Mouse (Mus musculus) urinary bladder, postnatal 10 days (tissue): ENCODE measurements around the gene Ralgds.

Source experiments
- DNase-seq: peaks from one replicate; pipeline ENCODE4 v3.0.0; 2022; ENCODE audit warnings: low spot score

Ralgds gene

DNA sequence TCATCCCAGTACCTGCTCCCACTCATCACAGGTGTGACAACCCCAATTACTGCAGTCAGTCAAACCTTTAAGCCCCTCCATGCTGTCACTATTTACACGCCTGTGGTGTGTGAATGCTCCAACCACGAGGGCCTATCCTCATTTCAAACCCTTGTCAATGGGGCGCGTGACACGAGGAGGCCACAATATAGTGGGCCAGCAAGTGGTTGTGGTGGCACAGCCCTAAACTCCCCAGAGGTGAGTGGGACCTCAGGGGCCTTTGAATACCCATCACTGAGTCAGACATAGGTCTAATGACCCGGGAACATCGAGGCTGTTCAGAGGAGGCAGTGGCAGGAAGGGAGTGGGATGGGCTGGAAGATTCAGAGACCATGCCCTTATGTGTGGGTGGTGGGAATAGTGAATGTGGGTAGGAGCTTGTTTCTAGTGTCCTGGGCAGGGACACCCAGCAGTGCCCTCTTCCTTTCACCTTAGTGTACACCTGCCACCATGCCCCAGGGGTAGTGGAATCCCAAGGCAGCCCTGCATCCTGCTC lies 21.0 kb downstream of the Ralgds start:
- no peak for DNase-seq

DNA sequence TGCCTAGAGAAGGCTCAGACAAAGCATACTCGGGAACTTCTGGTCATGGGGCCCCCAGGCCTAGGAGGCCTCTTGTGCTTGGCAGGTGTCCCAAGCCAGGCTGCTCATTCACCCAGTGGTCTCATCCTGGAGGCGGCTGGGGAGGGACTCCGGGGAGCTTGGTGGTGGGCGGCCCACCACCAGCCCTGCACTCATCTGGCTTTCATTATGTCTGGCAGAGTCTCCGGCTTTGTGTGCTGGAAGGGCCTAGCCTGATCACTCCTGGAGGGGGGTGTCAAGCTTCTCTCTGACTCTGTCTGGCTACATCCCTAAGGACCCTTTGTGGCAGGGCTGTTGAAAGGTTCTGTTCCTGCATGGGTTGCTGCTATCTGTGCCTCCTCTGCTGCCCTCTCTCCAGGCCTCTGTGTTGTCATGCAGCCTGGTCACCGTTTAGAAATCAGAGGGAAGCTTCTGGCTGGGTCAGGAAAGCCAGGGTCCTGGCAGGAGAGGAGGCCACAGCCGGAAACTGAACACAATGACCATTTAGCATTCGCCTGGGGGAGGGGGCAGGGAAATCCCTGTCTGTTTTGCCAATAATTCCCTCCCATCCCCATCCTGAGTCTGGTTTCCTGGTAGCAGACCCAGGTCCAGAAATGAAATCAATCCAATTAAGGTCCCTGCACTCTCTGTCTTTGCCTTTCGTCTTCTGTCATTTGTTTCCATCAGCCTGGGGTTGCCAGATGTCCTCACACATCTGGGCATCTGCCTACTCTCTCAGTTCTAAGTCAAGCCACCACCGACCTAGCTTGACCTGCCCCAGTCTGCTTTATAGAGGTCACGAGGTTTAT lies 21.7 kb downstream of the Ralgds start:
- no peak for DNase-seq

DNA sequence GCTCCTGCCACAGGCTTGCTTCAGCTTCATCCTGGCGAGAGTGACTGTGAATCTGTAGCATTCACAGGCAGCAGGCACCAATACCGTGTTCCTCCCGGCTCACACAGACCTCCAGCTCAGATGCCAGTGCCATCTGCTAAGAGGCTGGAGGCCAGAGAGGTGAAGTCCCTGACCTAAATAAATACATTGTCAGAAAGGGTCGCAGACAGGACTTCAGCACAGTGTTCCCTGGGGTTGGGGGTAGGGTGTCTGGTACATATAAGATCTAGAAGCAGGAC lies 22.3 kb downstream of the Ralgds start:
- DNase-seq = no peak

DNA sequence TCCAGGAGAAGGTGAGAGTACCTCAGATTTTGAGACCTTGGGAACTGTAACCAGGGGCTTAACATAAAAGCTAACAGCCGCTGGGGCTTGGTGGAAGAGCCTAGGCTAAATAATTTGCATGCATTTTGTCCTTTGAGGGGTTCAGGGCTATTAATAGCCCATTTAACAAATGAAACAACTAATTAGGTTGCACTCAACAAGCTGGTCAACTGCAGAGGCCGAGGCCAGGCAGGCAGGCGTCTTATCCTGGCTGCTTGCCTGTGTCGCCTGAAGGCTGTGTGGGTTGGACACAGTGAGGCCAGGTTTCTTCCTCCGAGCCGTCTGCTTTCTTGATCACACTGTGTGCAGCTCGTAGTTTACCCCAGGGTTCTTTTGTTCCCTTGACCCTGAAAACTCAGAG lies 22.7 kb downstream of the Ralgds start:
- no peak for DNase-seq

DNA sequence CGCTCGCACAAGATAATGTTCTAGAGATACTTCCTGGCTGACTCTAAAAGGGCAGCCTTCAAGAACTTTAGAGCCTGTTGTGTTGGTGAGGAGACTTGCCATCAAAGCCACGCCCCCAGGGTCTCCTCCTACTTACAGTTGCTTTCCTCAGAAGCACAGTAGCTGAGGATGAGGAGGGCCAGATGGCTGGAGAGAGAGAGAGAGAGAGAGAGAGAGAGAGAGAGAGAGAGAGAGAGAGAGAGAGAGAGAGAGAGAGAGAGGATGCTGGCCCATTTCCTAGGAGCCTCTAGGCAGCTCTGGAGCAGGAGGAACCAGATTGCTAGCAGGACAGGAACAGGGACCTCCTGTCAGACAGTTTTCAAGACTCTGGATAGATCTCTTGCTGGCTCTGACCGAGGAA lies 23.2 kb downstream of the Ralgds start:
- DNase-seq = no peak

DNA sequence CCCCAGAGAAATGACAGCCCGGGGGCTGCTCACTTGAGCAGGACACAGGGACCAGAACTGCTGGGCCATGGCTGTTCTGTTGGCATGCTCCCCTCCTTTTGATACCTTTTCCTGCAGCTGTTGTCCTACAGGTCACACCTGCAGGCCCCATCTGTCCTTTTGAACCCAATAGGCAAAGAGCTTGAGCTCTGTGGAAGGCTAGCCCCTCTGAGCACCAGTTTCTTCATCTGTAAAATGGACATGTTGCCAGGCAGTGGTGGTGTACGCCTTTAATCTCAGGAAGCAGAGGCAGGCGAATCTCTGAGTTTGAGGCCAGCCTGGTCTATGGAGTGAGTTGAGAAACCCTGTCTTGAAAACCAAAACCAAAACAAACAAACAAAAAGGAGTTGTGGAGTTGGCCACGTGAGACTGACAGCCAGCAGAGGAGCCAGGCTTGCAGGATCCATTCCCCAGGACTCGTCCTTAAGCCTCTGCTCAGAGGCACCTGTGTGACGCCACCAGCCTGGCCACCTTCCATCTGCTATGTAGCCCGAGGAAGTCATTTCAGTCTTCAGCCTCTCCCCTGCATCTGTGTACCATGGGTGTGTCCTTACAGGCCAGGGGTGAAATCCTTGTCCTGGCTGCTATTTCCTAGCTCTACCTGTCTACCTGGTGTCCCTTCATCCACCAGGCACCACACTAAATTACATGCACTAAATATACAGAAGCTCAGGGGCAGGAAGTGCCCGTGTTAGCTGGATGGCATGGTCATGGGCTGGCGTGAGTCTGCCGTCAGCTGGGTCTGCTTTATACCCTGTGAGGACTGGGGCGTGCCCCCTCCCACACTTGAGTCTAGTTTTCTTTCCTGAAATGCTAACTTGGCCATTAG lies 24.1 kb downstream of the Ralgds start:
- no peak for DNase-seq

DNA sequence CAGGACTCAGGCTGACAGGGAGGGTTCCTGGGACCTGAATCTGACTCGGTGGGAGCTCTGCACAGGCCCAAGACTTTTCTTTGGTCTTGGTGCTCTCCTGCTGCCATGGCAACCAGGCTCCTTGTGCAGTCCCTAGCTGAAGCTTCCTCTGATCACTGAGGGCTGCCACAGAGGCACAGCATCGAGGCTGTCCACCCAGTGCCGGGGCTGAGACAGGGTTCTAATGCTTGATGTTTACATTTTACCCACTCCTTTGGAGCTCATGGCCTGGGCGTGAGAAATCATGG lies 24.7 kb downstream of the Ralgds start:
- no peak for DNase-seq

DNA sequence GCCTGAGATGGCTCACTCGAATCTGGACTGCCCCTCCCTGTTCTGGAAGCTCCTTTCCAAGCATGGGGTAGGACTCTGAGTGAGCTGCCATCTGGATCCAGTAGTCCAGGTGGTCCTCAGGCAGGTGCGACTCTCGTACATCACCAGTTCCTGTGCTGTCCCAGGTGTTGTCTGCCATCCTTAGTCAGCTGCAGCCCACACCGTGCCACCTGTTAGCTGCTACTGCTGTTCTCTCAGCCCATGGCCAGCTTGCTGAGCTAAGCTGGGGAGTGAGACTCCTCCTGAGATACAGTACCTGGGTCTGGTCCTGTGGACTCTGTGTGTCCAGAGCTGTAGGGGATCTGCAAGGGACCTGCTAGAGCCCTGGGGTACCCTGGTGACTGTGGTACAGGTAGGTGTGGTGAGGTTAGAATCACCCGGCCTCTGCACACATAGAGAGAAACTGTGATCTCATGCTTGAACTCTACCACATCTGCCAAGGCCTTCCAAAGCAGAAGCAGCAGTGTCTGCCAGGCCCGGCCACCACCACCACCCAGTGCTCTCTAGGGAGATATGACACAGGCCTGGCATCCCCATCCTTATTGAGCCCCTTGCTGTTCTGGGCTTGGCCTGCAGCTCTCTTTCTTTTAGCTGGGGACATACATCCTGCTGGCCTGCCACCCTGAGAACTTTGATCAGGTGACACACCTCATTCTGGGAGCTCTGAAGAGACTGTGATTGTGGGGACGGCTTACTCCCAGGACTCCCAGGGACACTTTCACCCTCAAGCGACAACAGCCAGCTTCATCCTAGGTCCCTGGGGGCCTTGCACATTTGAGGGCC lies 25.3 kb downstream of the Ralgds start:
- DNase-seq = no peak

DNA sequence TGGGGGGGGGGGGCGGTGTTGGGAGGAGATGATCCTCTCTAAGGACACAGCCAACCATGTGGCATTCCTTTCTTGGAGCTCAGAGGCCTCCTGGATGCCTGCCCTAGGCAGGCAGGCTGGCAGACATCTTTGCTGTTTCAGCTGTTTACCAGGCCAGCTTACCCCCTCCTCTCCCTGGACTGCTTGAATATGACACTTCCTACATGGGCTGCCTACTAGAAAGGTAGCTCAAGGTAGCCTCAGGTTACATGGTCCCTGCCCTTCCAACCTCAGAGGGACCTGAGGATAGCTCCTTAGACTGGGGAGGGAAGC lies 25.8 kb downstream of the Ralgds start:
- no peak for DNase-seq

DNA sequence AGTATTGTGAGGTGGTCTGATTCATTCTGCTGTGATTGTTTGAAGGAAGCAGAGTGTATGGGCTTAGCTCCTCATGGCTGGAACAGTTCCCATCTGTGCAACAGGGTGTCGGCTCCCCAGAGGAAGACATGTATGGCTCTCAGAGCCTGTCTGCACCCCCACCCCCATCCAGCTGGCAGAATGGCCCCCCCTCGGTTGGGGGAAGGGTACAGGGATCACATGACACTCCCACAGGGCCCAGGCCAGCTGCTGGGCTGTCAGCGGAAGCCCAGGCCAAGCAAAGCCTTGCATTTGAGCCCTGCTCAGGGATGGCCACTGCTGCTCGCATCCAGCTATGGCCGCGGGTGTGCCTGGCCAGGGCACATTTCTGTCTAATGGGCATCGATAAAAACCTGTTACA lies 26.3 kb downstream of the Ralgds start:
- no peak for DNase-seq

DNA sequence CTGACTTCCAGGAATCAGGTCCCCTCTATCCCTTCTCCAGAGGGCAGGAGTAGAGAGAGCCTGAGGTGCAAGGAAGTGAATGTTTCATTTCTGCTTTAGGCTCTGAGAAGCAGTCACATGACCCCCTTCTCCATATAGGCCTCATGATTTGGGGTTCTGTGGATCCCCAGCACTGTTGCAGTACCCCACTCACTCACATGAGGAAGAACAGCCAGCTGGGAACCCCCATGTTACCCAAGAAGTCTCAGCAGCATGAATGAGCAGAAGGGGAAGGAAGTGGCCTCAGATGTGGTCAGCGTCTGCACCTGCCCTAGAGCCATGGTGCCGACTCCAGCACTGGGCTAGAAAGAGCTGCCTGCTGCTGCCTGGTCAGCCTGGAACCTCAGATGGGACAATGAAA lies 27.0 kb downstream of the Ralgds start:
- no peak for DNase-seq

DNA sequence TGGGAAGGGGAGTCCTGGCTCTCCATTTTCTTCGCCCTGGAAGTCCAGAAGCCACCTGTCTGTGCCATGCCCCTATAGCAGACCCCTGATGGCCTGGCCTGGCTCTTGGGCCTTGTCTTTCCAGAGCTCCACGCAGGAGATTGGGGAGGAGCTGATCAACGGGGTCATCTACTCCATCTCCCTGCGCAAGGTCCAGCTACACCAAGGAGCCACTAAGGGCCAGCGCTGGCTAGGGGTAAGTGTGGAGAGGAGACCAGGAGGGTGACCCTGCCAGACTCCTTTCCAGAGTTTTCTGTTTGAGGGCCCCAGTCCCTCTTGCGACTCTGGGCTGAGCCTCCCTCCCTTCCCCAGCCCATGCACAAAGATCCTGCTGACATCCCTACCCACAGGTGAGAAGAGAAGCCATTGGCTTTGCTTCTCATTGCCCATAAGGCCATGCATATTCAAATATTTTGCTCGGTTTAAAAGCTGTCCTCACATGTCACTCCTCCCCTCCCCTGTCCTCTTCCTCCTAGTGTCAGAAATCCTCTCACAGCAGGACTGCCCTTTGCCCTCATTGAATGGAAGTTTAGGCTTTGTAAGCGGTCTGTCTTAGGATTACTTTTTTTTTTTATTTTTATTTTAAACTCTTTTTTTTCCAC lies 27.8 kb downstream of the Ralgds start:
- DNase-seq = no peak

DNA sequence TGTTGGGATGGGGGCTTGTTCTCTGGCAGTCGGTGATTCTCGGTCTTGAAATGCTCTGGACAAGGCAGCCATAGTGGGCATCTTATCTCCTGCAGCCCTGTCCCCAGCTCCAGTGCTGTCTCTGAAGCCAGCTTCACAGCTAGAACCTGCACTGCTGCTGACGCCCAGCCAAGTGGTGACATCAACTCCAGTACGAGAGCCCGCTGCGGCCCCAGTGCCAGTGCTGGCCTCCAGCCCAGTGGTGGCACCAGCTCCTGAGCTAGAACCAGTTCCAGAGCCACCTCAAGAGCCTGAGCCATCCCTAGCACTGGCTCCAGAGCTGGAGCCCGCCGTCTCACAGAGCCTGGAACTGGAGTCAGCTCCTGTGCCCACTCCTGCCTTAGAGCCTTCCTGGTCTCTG lies 31.0 kb downstream of the Ralgds start:
- DNase-seq = no peak

DNA sequence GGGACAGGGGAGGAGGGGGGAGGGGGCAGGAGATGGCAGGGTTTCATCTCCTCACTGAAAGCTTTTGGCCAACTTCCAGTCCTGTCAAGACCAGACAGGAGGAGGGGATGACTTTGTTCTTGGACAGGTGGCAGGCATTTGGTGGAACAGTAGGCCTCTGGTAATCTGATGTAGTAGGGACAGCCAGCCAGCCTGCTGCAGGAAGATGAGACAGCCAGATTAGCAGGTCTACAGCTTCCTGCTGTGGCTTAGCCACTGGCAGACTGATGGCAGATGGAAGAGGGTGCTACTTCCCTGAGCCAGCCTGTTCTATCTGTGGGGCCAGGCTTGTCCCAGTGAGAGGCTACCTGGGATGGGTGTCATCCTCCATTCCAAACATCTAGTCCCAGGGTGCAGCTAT lies 33.1 kb downstream of the Ralgds start:
- DNase-seq = no peak

DNA sequence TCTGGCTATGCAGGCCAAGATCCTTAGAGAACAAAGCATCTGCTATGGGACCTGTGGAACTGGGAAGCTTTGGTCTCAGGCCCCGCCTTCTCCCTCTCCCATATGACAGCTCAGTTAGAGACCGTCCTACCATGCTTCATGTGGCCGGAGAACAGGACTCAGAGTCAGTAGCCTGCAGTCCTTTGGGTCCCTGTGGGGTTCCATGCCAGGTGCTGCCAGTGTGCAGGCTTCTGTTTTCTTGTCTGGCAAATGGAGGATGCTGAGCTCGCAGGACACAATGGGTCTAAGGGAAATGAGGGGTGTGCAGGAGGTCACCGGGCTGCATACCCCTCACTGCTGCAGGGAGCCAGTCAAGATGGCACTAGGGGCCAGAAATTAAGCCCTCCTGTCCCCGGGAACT lies 33.6 kb downstream of the Ralgds start:
- no peak for DNase-seq

DNA sequence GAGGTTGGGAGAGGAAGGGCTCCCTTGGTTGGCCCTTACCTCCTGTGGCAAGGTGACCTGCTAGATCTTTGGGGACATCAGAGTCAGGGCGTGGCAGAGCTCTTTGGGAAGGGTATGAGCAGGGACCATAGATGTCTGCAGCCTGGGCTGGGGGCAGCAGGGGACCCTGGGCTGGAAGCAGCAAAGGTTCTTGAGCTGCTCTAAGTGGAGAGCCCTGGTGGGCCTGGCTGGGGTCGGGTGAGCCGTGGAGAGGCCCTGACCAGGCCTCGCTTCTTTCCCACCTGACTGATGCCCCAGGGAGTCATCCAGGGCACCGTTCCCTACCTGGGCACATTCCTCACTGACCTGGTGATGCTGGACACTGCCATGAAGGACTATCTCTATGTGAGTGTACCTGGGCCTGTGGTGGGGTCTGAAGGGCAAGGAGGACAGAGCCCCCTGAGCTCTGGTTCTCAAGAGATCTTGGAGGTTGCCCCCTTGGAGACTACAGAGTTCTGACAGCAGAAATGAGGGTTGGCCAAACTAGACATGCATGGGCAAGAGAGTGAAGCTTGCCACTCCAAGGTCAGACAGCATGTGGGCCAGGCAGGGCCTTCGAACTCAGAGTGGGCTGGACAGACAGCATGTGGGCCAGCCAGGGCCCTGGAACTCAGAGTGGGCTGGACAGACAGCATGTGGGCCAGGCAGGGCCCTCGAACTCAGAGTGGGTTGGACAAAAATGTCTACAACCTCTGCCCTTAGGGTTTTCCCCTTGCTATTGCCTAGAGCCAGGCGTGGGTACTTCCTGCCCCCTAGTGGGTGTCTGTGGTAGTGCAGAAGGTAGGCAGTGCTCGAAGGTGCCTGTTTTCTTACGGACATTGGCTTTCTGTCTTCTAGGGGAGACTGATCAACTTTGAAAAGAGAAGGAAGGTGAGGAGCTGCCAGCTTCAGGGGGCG lies 34.6 kb downstream of the Ralgds start:
- peak; percentile 67 for DNase-seq

DNA sequence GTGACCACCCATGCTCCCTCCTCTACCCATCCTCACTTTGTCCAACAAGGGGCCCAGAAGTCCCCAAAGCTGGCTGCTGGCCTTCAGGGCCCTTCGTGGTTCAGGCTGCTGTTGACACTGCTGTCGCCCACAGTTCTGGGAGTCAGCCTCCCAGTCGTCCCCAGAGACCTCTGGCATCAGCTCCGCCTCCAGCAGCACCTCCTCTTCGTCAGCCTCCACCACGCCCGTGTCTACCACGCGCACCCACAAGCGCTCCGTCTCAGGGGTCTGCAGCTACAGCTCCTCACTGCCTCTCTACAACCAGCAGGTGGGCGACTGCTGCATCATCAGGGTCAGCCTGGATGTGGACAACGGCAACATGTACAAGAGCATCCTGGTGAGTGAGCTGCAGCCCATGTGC lies 36.2 kb downstream of the Ralgds start:
- DNase-seq = no peak

DNA sequence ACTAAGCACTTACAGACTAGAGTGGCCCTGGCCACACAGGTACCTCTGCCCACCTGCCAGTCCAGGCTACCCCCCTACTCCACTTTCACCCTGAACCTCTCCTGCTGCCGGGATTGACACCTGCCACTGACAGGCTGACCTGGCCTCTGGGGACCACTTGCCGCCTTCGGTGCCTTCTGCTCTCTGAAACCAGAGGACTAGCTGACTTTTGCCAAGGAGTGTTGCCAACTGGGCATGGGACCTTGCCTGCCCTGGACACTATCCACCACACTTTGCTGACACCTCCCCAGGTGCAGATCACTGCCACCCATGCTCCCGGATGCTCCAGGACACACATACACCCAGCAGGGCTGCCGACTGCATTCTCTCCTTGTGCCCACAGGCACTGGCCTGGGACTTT lies 39.4 kb downstream of the Ralgds start:
- no peak for DNase-seq

DNA sequence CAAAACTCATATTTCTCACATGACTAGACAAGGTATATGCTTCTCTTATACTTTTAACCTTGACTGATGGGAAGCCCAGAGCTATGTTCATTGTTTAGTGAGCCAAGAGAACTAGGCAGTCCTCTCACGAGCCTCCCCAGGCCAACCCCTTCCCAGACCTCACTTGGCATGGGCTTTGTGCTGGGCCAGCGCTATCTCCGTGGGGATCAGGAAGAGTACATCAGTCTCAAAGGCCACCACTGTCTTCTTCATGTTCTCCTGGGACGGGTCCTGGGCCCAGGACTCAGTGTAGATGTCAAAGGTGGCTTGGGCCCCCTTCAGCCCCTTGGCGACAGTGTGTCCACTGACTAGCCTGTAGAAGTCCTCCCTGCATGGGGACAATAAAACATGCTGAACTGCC lies 44.5 kb downstream of the Ralgds start:
- DNase-seq = no peak

DNA sequence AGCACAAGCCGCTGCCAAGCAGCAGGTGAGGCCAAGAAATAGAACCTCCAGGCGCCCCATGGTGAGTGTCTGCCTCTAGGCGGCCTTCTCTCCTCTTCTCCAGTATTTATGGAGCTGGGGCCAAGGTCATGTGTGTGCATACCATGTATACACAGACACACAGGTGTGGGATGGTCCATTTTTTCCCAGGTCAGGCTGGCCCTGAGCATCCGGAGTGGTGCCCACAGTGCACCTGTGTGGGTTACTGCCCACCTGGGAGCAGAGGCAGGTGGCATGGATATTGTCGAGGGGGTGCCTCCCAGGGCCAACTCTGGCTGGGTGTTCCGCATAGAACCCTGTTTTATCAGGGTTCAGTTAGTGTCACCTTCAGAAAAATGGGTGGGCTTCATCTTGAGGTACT lies 50.4 kb downstream of the Ralgds start, which contains the start of gene Cel:
Cel (minus strand) TSS at position 101 of the 400 bp plus-strand sequence.
- DNase-seq = no peak

DNA sequence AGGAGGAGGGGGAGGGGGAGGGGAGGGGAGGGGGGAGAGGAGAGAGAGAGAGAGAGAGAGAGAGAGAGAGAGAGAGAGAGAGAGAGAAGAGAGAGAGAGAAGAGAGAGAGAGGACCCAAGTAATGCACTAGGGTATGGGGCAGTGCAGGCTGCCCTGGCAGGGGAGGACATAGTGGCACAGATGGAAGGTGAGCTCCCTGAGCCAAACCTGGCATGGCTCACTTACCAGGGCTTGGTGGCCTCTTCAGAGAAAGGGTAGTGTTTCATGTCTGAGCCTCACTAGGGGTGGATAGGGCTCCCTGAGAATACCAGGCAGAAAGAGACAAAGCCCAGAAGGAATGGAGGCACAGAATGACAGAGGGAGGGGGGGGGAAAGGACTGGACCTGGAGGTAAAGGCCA lies 50.9 kb downstream of the Ralgds start:
- no peak for DNase-seq
